Mouse (Mus musculus) NIH3T3 (cell line): ENCODE data around the gene 4930595M18Rik.

ENCODE experiments used
- DNase-seq: peaks from one replicate; pipeline ENCODE4 v3.0.0-alpha.2; 2012; ENCODE audit warnings: low read depth

Gene 4930595M18Rik

GRCm38 (mm10) chrX:81458021-81458420 is at the start of gene 4930595M18Rik:
Gene 4930595M18Rik (minus strand): TSS chrX:81458121.
- no peak for DNase-seq

DNA sequence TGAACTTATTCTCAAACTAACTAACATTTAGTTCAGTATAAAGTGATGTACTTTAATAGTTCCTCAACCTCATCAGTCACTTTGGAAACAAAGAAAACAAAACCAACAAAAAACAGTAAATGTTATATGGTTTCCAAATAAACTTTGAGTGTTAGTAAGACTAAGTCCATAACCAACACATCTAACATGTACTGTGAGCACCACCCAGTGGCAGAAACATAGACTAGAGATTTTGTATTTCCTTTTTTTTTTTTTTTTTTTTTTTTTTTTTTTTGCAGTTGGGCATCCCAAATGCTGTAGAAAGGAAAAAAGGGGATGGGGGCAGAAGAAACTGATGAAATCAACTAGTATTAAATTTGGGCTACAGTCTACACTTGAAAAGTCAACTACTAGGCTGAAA is 14.6 kb upstream of the 4930595M18Rik start:
- DNase-seq, result peak; percentile 37
